Mouse (Mus musculus) neural tube, embryonic 14.5 days (tissue): ENCODE data around the gene Lsm7. TPM values are rescaled to one million over a fixed set of nuclear protein-coding genes. Genes with fewer than 3 reads are reported as not detected.
A peak's percentile ranks its signal among the peaks of the same experiment; 100 is the strongest.
"Not testable (repeated sequence)": the region's sequence is repeated elsewhere in the genome, so short reads cannot be mapped to it uniquely, and the experiment has no call there.

Experiments used
- ATAC-seq: fragments of 200-750 bp; cut with Nextera tagmentation; 2 replicates; pipeline ENCODE4 v1.8.0; 2017; ENCODE audit warnings: low read depth, mild to moderate bottlenecking, moderate TSS enrichment, moderate library complexity
- H3K27ac ChIP-seq: fragments of 300-500 bp; sonication (generic); 2 replicates; pipeline ENCODE4 v1.5.1; 2014; ENCODE audit warnings: low read depth, mild to moderate bottlenecking, control low read depth, low read length, moderate library complexity, mixed read lengths
- H3K27me3 ChIP-seq: fragments of 300-500 bp; sonication (generic); 2 replicates; pipeline ENCODE4 v1.6.1; 2014; ENCODE audit warnings: low read length; ENCODE audit not compliant: control insufficient read depth, insufficient read depth
- H3K36me3 ChIP-seq: fragments of 300-500 bp; sonication (generic); 2 replicates; pipeline ENCODE4 v1.6.1; 2014; ENCODE audit warnings: low read length, mixed read lengths; ENCODE audit not compliant: control insufficient read depth, insufficient read depth
- H3K4me1 ChIP-seq: fragments of 300-500 bp; sonication (generic); 2 replicates; pipeline ENCODE4 v1.6.1; 2014; ENCODE audit warnings: low read length; ENCODE audit not compliant: control insufficient read depth, insufficient read depth
- H3K4me2 ChIP-seq: fragments of 300-500 bp; sonication (generic); 2 replicates; pipeline ENCODE4 v1.6.1; 2014; ENCODE audit warnings: mild to moderate bottlenecking, low read depth, low read length, control low read depth
- H3K4me3 ChIP-seq: fragments of 300-500 bp; sonication (generic); 2 replicates; pipeline ENCODE4 v1.5.1; 2014; ENCODE audit warnings: low read depth, low read length, control low read depth, mixed read lengths
- H3K9ac ChIP-seq: fragments of 300-500 bp; sonication (generic); replicated peaks from 2 replicates; pipeline ENCODE4 v1.6.1; 2014; ENCODE audit warnings: low read depth, mild to moderate bottlenecking, control low read depth, low read length, mixed read lengths
- H3K9me3 ChIP-seq: fragments of 300-500 bp; sonication (generic); 2 replicates; pipeline ENCODE4 v1.6.1; 2016; ENCODE audit warnings: low read length; ENCODE audit not compliant: control insufficient read depth
- whole genome bisulfite sequencing: fragments of 180-500 bp; shearing (Covaris S2); extraction: QIAGEN DNeasy Blood & Tissue Kit; methylation state at CpG from one replicate; pipeline ENCODE4 v1.1.7; 2014; 5-methylcytosine and 5-hydroxymethylcytosine counted together
- polyA plus RNA-seq: library from polyadenylated mRNA; unstranded; fragments of >200 nt; fragmentation: Nextera tagmentation; extraction: Ambion mirVana; gene quantifications from 2 replicates; pipeline ENCODE4 v1.2.1, GENCODE M21; 2014

Lsm7 gene
- polyA plus RNA-seq, 1 experiment from 2014 or later, result 260 TPM

DNA sequence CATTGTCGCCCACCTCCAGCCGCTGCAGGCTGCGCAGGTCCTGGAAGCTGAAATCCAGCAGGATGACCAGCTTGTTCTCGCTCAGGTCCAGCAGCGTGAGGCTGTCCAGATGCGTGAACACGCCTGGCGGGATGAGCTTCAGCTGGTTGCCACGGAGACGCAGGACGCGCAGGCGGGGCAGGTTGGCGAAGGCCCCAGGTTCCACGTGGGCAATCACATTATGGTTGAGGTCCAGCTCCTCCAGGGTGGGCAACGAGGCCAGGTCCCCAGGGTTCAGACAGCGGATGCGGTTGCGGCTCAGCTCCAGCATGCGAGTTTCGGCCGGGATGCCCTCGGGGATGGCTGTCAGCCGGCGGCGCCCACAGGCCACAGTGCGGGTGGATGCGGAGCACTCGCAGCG, 19.4 kb downstream of the Lsm7 start:
- 55% methylated on average over 30 of the region's 30 CpGs for WGBS
- H3K4me3 ChIP-seq, result no peak overlapping the region
- 0 out of 2 replicates have a peak overlapping the region, but pooled peaks have one; percentile 2 for H3K4me2 ChIP-seq
- ATAC-seq, result no peak
- peaks cover 12% of the 10 kb centered on the region; the same call in 1 of the 2 replicates for H3K27me3 ChIP-seq
- 0 out of 2 replicates have a peak, but pooled peaks cover 3% of the 10 kb centered on the region for H3K4me1 ChIP-seq
- no peaks in the 10 kb centered on the region for H3K9me3 ChIP-seq
- 0 out of 2 replicates have a peak, but pooled peaks cover 4% of the 10 kb centered on the region for H3K36me3 ChIP-seq
- H3K9ac ChIP-seq, result no peak overlapping the region
- no peak overlapping the region for H3K27ac ChIP-seq

- no peak for ATAC-seq
Observed at GRCm38 (mm10) chr10:80832818-80833217, 22.2 kb downstream of the Lsm7 start.

DNA sequence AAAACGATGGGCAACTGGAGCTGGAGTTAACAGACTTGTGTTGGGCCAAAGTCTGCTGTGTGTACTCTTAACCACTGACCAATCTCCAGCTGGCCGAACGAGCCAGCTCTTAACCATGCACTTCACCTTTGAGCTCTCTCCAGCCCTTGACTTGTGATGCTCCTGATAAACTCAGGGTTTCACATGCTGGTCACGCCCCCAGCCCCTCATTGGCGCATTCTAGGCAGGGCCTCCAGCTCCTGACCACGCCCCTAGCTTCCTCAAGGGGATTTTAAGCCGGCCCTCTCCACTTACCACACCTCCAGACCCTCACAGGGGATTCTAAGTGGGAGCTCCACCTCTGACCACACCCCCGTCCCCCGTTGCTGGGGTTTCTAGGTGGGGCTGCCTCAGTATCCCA, 23.9 kb downstream of the Lsm7 start:
- peaks cover 17% of the 10 kb centered on the region for H3K36me3 ChIP-seq
- no peak overlapping the region for H3K9ac ChIP-seq
- H3K9me3 ChIP-seq, result no peaks in the 10 kb centered on the region
- H3K27ac ChIP-seq, result no peak overlapping the region
- H3K4me1 ChIP-seq, result peaks cover 11% of the 10 kb centered on the region
- no peak for ATAC-seq
- peaks cover 12% of the 10 kb centered on the region; the same call in 1 of the 2 replicates for H3K27me3 ChIP-seq
- WGBS, result 6% methylated on average over 9 of the region's 9 CpGs
- no peak overlapping the region for H3K4me2 ChIP-seq
- no peak overlapping the region for H3K4me3 ChIP-seq

More at GRCm38 (mm10) chr10:80832818-80833217, 22.2 kb downstream of the Lsm7 start:
- H3K27me3 ChIP-seq, result peaks cover 12% of the 10 kb centered on the region; the same call in 1 of the 2 replicates
- H3K9ac ChIP-seq, result no peak overlapping the region
- WGBS, result 64% methylated on average over 7 of the region's 7 CpGs
- H3K36me3 ChIP-seq, result peaks cover 17% of the 10 kb centered on the region
- H3K4me2 ChIP-seq, result no peak overlapping the region
- H3K4me1 ChIP-seq, result peaks cover 6% of the 10 kb centered on the region
- H3K9me3 ChIP-seq, result no peaks in the 10 kb centered on the region
- no peak overlapping the region for H3K4me3 ChIP-seq
- no peak overlapping the region for H3K27ac ChIP-seq

DNA sequence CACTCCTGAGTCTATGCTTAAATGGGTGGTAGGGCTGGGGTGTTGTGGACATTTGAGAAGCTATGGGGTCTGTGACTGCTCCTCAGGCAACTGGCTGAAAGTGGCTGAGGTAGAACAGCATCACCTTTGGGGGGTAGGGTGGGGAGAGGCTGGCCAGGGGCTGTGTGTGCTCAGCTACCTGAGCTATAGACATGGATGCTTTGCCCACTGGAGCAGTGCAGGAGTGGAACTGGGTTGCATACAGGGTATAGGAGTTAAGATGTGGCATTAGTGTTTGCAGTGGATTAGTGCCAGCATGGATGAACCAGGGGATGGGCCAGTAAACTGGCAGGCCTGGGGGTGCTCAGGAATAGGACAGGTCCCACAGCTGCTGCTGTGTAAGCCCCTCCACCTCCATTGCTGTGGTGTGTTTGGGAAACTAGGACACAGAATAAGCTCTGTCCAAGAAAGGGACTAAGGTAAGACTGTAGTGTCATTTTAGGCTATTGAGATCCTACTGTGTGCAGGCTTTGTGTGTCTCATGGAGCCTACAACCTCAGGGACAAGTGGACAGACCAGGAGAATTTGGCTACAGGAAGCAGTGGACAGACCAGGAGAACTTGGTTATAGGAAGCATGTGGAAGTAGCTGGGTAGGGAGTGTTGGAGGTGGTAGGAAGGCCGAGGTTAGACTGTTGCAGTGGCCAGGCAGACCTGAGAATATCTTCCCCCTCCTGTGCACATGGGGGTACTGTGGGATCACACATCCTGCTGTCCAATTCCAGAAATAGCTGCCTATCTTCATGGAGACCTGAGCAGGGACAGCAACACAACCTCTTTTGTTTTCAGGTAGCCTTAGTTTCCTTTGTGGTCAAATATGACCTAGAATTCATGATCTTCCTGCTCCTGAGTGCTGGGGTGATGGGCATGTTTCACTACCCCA, 25.4 kb downstream of the Lsm7 start:
- H3K27me3 ChIP-seq, result peaks cover 5% of the 10 kb centered on the region; the same call in 1 of the 2 replicates
- WGBS, result 72% methylated on average over 1 of the region's 1 CpGs
- no peak overlapping the region for H3K9ac ChIP-seq
- H3K9me3 ChIP-seq, result no peaks in the 10 kb centered on the region
- no peak overlapping the region for H3K4me2 ChIP-seq
- H3K4me3 ChIP-seq, result no peak overlapping the region
- H3K27ac ChIP-seq, result no peak overlapping the region
- no peak for ATAC-seq
- H3K4me1 ChIP-seq, result peaks cover 8% of the 10 kb centered on the region
- H3K36me3 ChIP-seq, result peaks cover 13% of the 10 kb centered on the region

GRCm38 (mm10) chr10:80828587-80828986, 26.4 kb downstream of the Lsm7 start:
- not testable (repeated sequence) for H3K9me3 ChIP-seq, H3K27ac ChIP-seq, H3K27me3 ChIP-seq, H3K4me3 ChIP-seq, ATAC-seq, H3K9ac ChIP-seq, H3K4me1 ChIP-seq
- 73% methylated on average over 7 of the region's 9 CpGs for WGBS
- H3K36me3 ChIP-seq, result peaks cover 13% of the 10 kb centered on the region
- peak overlapping the region; percentile 99 for H3K4me2 ChIP-seq

- no peaks in the 10 kb centered on the region for H3K9me3 ChIP-seq
- H3K36me3 ChIP-seq, result peaks cover 13% of the 10 kb centered on the region
- 81% methylated on average over 9 of the region's 10 CpGs for WGBS
- H3K27me3 ChIP-seq, result no peaks in the 10 kb centered on the region
- H3K27ac ChIP-seq, result no peak overlapping the region
- H3K4me3 ChIP-seq, result peak overlapping the region; percentile 70
- H3K9ac ChIP-seq, result peak overlapping the region; percentile 86
- peaks cover 8% of the 10 kb centered on the region for H3K4me1 ChIP-seq
- no peak for ATAC-seq
- peak overlapping the region; percentile 99 for H3K4me2 ChIP-seq
Observed at GRCm38 (mm10) chr10:80827870-80828420, 27.1 kb downstream of the Lsm7 start.

DNA sequence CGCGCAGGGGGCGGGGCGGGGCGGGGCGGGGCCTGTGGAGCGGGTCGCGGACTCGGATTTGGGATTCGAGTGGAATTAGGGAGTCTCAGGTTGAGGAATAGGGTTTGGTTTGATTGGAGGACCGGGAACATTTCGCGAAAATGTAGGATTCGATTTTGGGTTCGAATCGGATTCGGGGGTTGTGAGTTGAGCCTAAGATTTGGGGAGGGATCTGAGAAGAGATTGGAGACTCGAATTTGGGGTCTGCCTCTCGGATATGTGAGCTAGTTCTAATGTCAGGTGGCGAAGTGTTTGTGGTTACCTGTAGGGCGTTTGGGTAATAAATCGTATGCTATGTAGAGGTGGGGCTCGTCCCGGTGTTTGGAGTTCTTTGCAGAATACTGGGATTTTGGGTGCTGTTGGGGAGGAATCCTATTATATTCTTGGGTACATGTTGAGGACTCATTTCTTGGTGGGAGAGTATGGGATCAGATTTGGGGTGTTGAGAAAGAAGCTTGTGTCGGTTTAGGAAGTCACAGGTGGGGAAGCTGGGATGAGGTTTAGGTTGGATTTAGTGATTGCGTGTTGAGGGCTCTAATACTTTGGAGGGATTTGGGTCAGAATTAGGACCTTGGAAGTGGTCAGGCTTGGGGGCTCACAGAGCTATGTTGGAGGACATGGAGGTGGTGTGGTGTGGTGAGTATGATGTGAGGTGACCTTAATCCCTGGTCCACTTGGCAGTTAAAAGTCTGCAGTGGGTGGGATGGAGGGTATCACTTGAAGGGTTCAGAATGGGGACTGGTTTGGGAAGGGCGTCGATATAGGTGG, 27.7 kb downstream of the Lsm7 start:
- 9% methylated on average over 29 of the region's 29 CpGs for WGBS
- ATAC-seq, result no peak

GRCm38 (mm10) chr10:80826151-80827062, 28.6 kb downstream of the Lsm7 start, which contains the start of gene Oaz1:
TSS of gene Oaz1 (plus strand) at chr10:80826656.
- Histone ChIP-seq H3K9me3 (no peaks in the 10 kb centered on the region), H3K27me3 (no peaks in the 10 kb centered on the region), H3K4me2 (peak within 1 kb of the TSS; percentile 99), H3K9ac (peak within 1 kb of the TSS; percentile 86), H3K4me3 (peak within 1 kb of the TSS; percentile 70), H3K27ac (peak within 1 kb of the TSS; percentile 87), H3K36me3 (peaks cover 13% of the 10 kb centered on the region), H3K4me1 (peaks cover 8% of the 10 kb centered on the region)
- WGBS, result under 1% methylated on average over 76 of the region's 82 CpGs
- peak; percentile 96 for ATAC-seq

More for the DNA sequence above, 27.7 kb downstream of the Lsm7 start:
- Histone ChIP-seq H3K27me3 (no peaks in the 10 kb centered on the region), H3K27ac (peak overlapping the region; percentile 87), H3K4me1 (peaks cover 8% of the 10 kb centered on the region), H3K4me3 (peak overlapping the region; percentile 70), H3K36me3 (peaks cover 13% of the 10 kb centered on the region), H3K9ac (peak overlapping the region; percentile 86), H3K9me3 (no peaks in the 10 kb centered on the region), H3K4me2 (peak overlapping the region; percentile 99)
